Mouse (Mus musculus): ENCODE measurements around the gene Tcp10a.
"Not testable (repeated sequence)": the region's sequence is repeated elsewhere in the genome, so short reads cannot be mapped to it uniquely, and the experiment has no call there.

Tcp10a gene

DNA sequence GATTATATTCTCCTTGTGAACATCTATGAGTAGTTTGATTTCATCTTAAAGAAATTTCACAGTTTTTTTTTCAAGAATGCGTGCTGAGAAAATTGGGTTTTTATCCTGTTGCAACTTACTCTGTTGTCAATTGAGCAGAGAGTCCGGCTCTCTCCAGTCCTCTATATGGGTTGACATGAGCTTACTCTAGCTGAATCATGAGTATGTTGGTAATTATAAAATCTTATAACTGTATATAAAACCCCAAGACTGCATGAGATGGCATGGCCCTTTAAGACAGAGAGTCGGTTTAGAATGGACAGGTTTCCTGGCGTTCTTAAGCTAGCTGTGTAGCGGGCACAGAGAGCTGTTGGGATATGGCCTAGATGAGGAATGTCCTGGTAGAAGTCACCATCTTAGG is at the start of gene Tcp10a:
Tcp10a (plus strand) TSS at position 301 of the 400 bp plus-strand sequence.
- not testable (repeated sequence) for DNase-seq

DNA sequence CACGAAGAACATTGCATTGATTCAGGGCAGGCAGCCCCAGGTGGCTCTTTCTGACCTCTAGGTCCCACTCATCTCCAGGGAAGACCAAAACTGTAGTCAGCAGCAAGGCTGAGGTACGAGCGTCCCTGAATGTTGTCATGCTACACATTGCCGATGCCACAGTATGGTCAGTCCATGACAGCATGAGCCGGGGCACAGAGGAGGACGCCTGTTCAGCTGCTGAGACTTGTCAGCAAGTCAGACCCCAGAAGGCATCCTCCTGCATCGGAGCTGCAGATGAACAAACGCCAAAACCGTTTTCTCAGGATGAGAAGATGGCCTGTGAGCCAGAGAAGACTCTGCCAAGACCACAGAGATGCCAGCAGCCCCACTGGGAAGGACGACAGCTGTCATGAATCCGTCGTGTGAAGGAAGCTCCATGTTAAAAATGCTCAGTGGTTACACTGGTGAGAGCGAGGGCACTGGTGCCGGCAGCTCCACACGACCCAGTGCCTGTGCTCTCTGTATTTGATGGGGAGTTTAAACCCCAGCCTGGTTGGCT is 45.7 kb upstream of the Tcp10a start:
- no peak for DNase-seq

DNA sequence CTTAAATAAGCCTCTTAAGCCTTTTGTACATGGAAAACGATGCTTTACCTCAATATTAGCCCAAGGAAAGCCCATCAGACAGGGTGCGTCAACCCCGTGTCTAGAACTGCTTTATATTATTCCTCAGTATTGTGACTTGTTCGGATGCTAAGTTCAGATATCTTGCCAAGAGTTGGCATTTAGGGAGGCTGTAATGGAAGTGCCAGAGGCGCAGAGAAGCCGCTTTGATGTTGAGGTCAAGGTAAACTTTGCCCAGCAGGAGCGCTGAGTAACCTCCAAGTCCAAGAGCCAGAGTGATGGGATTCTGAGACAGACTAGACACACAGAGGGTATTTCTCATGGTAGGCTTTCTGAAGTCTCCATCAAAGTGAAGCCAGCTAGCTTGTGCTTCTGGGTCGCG is 45.2 kb upstream of the Tcp10a start:
- no peak for DNase-seq

DNA sequence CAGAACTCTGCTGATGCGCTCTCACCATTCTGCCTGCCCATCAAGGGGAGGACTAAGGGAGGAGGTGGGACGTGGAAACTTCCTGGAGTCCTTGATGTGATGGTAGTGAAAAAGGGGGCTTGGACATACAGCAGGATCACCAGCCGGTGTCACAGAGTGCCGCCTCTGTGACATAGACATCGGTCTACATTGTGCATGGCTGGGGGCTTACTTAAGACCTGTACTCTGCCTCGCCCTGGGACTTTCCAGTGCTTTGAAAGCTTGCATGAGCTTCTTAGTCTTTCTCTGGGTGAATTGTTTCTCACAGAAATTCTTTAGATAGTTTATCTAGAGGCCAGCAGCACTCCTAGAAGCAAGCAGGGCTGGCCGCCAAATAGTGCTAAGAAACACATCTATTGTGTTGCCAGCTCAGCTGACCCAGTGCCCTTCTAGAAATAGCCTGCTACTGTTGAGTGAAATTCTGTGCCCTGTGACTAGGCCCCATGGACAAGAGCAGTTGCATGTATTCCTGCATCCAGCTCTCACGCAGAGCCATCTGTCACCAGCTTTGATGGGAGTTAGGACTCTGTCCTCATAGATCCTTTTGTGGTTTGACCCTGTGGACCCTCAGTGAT is 40.0 kb upstream of the Tcp10a start:
- DNase-seq = peak; percentile 54

DNA sequence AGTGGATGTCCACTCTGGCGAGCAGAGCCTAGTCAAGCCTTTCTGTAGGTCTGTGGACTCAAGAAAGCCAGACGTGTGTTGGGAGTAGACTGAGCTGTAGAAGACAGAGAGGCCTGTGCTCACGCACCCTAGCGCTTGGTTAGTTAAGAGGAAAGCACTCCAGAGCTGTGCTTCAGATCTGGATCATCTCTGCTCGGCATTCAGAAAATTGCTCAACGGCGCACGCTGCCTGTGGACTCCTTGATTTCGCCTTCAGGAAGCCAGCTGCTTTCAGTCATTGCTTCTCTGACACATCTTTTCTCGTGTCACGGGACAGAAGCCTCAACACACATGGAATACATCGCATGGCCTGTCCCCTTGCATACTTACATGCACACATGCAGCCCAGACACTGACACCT is 39.2 kb upstream of the Tcp10a start:
- no peak for DNase-seq

DNA sequence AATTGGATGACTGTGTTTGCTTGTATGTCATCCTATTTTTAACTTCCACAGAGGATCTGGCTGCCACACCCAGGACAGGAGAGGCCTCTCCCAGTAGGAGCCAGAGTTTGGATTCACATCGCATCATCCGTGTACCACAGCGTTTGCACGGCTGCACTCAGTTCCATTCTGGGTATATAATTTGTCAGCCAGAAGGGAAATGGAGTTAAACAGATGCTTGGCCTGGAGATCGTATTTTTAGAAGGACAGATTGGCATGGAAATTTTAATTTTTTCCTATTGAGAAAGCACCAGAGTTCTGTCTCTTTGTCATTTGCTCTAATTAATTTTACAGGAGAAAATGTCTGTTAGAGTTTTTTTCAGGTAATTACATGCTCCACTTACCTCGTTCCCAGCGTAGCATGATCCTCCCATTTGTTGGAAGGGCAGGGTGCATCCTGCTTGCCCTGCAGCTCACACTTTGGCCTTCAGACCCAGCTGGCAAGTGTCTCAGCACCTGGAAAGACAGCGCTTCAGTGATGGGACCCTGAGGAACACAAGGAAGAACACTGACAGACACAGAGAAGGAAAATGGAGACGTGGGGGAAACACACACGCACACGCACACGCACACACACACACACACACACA is 37.9 kb upstream of the Tcp10a start:
- peak; percentile 23 for DNase-seq

DNA sequence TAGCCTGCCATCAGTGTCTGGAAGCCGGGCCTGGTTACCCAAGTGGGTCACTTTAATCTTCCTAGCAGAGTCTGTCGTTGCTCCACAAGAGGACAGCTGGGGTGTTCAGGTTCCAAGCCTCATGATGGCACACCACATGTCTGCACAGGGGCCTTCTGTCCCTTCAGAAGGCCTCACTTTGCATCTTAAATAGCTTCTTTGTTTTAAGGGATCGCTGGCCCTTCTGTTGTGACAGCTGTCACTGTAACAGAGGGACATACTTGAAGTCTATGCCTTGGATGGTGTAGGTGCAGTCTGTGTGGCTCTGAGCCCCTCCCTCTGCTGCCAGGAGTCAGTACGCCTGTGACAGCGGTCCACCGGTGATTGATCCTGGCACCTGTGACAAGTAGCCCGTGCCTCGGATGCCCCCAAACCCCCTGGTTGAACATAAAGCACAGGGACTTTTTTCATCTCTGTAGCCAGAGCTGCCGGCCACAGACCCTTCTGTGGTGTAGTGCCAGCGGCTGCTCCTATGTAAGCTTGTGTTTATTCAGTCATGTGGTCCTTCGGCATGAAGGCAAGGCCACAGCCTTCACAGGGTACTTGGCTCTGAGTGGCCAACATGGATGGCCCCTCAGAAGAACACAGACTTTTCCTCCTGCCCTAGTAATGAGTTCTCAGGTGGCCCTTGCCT is 32.3 kb upstream of the Tcp10a start:
- DNase-seq = no peak

DNA sequence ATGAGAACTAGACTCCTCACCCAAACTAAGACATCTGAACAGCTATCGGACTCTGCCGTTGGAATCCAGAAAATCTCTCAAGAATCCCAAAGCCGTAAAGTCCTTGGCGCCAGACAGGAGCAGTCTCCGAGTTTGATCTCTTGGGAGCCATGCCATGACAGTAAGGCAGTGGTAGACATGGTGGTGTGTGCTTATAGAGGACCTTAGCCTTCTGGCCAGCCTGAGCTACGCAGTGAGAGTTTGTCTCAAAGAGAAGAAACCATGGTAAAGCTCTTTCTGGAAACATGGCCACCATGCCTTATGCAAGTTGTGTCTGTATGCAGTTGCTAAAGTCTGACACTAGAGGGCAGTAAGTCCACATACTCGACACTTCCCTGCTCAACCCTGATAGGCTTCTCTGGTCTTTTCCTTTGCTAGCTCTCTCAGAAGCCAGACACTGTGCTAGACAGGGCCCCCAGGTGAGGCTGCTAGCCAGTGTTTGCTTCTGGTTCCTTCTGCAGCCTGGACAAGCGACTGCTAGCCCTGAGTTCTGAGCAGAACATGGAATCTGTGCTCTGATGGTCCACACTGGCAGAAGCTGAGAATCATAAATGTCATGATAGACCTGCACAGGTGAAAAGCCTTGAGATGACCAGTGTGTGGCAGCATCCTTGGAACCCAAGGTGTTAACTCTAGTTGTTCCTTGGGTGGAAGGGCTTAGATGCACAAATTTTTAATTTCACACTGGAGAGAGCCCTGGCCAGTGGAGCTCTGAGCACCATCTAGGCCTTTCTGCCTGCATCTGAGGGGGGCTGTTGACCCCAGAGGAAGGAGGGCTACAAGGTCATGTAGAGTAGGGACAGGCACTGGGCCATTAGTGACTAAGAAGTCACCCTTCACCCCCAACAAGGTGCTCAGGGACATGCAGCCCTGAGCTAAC is 17.9 kb upstream of the Tcp10a start:
- DNase-seq = peak; percentile 29

DNA sequence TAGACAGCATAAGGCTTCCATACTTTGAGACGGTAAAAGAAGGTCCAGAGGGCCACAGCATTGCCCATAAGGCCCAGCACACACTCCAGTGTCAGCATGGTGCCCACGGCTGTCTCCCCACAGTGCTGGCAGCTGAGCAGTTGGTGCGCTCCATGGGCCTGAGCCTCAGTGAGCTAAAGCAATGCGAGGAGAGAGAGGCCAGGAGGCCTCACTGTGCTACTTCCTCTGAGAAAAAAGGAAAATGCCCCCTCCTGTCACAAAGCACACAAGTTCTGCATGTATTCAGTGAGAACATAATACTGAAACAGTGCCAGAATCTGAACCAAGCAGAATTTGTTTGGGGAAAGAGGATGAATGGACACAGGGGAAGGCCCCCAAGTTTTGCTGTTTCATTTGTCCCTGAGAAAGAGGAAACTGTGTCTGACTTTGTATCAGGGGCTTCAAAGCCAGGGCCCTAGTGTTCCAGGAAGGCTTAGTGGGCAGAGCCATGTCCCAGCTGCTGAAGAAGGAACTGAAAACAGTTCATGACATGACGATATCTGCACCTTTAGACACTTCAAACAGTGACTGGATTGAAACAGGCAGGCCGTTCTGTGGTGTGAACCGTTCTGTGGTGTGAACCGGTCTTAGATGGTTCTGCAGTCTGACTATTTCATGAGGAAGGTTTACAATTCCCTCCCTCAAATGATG is 8.6 kb upstream of the Tcp10a start:
- not testable (repeated sequence) for DNase-seq

- DNase-seq = not testable (repeated sequence)
Observed at GRCm38 (mm10) chr17:7319789-7320188, 4.7 kb upstream of the Tcp10a start.

DNA sequence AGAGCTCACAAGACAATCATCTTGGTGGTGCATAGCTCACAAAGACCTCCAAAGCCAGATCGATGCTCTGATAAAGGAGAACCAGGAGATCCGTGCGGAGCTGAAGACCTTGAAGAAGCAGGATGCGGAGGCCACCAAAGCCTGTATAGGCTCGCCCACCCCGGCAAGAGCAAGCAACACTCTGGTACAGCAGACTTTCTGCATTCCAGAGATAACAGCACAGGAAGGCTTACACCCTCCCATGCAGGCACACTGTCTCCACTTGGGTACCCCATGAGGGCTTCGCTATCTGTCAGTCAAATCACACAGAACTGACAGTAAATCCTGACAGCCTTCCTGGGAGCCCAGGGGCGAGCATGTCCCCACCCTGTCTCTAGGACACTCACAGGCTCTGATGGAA is 2.0 kb downstream of the Tcp10a start:
- not testable (repeated sequence) for DNase-seq

GRCm38 (mm10) chr17:7332745-7333144 is 8.3 kb downstream of the Tcp10a start:
- not testable (repeated sequence) for DNase-seq

- DNase-seq = not testable (repeated sequence)
Observed at GRCm38 (mm10) chr17:7337381-7337780, 12.9 kb downstream of the Tcp10a start.

GRCm38 (mm10) chr17:7348765-7349164 is 24.3 kb downstream of the Tcp10a start:
- not testable (repeated sequence) for DNase-seq

DNA sequence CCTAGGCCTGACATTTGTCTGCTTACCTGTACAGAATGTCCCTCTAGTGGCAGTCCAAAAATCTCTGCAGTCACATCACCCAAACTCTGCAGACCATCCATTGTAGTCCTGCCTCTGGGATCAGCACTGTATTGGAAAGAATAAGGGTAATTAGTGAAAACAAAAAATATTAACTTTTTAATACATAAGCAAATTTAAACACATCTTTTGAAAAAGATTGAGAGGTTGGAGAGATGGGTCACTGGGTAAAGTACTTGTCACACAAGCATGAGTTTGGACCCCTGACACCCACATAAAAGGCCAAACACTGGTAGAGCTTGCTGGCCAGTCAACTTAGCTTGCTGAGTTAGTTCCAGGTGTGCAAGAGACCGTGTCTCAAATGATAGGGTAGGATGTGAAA is 28.1 kb downstream of the Tcp10a start, which contains the start of gene Ttll2:
Ttll2 (minus strand) TSS at position 101 of the 400 bp plus-strand sequence.
- not testable (repeated sequence) for DNase-seq

DNA sequence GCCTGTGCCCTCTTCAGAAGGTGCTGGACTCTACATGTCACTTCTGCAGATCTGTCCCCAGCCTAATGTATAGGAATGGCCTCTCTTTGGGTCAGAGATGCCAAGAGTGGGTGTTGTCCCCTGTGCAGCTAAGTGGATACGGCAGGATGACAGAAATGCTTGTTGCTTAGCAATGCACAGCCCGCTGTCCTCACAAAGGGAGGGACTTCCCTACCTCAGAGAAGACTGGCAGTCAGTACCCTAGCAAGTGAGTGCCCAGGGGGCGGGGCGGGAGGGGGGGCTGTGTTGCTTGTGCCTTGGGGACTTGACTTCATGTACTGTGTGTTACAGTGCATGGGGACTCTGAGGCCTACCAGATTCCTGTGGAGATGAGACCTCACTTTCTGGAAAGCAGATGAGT is 35.4 kb downstream of the Tcp10a start:
- not testable (repeated sequence) for DNase-seq

DNA sequence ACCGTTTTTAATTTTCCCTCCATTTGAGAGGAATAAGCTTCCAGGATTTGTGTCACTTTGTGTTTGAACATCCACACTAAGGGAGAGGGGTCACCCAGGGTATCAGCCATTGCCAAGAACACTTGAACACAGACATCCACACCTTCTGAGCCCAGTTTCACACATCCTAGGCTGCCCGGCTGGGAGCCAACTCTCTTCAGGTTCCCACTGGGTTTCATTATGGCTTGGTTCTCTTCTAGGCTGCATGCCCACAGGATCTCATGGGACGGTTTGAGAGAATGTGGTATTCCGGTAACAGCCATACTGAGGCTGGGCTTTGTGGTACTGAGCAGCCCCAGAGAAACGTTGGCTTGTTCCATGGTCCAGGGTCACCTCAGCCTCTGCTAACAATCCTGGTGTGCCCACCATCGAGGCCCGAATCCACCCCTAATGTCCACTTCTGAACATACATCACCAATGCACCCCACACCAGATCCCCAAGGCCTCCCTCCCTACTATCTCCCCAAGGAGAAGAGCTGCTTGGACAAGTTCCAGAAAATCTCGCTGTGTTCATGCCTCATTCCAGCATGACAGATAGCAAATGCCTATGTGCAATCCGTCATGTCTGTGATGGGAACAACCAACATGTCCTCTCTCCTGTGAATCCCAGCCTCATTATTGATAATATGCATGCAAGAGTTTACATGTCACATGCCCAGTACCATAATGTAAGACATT is 36.5 kb downstream of the Tcp10a start:
- DNase-seq = not testable (repeated sequence)

DNA sequence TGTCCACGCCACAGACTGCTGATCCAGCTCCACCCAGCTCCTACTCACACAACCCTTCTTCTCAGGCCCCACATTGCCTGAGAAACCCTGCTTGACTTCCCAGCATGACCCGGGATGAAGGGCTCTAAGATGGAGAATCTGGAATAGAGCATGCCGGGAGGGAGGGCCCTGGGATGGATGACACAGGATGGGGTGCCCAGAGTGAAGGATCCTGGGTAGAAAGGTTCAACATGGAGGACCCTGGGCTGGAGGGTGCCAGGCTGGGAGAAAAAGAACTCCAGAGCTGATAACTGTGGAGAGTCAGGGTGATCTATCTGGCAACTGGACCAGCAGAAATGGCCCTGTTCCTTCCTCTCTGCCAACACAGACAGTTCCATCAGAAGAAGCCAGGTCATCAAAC is 41.2 kb downstream of the Tcp10a start:
- DNase-seq = not testable (repeated sequence)

DNA sequence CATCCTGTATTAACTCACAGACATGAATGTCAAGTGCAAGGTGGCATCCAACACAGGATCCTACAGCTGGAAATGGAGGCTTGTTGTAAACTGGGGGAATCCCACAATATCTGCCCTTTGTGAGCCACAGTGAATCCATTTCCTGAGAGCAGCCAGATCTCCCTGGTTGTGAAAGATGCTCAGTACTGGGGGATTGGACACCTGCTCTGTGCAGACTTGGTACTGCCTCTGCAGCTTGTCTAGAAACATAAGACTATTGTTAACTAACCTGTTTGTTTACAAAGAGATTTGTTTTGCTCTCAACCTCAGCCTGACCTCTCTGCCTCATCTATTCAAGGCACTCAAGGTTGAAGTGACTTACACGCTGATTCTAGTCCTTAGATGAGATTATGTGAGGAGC is 41.8 kb downstream of the Tcp10a start:
- DNase-seq = not testable (repeated sequence)

DNA sequence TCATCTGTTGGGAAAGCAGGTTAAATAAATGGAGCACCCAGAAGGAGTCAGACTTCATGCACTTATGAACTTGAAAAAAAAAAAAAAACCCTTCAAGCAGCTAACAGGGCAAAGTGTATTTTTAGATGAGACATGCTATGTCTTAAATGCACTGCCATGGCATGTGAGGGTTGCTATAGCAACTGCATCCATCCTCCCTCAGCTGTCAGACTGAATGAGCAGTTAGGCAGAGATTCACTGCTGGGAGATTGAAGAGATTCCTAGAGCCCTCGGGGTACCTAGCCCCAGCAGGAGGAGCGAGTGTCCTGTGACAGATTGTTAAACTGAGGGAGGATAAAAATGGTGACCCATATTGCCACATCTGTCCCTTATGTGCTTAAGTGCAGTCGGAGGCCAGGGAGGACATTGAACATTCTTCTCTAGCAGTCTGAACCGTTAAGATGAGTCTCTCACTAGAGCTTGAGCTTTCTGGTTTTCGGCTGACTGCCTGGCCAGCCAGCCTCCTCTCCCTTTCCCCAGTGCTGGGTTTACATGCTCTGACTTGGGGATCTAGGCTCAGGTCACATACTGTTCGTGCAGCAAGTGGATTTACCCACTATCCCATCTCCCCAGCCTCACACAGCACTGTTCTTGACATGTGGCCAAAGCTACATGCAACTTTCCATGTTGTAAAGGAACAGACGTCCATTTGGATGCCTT is 42.4 kb downstream of the Tcp10a start:
- DNase-seq = not testable (repeated sequence)

DNA sequence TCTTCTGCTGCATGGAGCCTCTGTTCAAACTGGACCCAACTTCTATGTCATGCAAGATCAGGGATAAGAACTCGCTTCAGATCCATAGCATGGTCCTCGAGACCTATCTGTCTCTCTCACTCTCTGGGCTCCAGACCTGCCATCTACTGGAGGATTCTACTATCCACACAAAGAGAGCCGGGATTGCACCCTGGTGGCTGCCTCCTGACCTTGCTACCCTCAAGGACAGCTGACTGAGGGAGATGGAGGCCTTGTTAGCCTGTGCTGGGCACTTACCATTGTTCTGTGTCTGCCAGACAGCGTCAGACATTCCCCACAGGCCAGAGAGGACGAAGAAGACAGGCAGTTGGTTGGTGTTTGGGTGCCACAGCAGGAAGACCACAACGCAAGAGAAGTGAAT is 45.0 kb downstream of the Tcp10a start:
- DNase-seq = not testable (repeated sequence)

Data from kidney, adult 11 months (tissue).